Mouse (Mus musculus) lung, adult 18-20 months (tissue): ENCODE measurements at regions not wholly inside any gene's neighbourhood (a gene's known extent, or its start where the extent isn't known, plus 50 kb on each side); places are given as distances from the start of the nearest gene placed in this dataset.
"Not testable (repeated sequence)": the region's sequence is repeated elsewhere in the genome, so short reads cannot be mapped to it uniquely, and the experiment has no call there.

ENCODE experiments used
- DNase-seq, 2 experiments: peaks; one replicate each; pipeline ENCODE4 v3.0.0; 2022; ENCODE audit warnings: mixed read lengths in 2 of 2

DNA sequence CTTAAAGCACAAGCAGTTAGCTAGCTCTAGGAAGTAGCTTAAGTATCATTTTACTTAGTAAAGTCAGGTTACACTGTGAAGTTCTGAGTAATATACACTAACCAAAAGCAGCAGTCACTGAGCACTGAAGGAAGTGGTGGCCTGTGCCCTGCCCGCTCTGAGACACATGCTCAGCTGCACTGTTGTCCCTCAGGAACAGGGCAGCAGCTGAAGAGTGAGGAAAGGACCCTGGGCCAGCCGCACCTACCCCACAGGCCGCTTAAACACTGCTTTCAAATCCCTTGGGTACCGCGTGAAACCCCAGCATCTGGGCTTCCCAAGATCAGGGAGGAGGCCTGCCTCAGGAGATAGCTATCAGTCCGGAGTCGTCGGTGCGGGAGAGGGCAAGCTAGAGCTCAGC is 385.1 kb downstream of the Gm8797 start:
- DNase-seq, result not testable (repeated sequence)

DNA sequence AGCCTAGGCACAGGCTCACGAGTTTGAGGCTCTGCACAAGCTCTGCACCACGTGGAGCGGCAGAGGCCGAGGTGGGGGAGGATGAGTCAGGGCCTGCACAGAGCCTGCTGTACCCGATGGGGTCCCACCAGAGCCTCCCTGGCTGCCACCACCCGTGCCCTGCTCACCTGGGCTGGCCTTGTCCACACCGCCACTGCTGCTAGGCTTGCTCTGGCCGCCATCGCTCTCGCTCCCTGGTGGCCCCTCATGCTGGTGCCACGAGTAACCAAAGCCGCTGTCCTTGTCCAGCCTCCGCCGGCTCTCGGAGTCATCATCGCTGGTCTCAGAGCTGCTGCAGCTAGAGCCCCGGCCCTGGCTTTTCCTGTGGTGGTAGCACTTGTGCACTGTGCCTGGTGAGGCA is 386.8 kb downstream of the Gm8797 start:
- DNase-seq, result no peak

- DNase-seq, result no peak
Observed at GRCm38 (mm10) chr3:6173775-6174174, 423.2 kb downstream of the Gm8797 start.

DNA sequence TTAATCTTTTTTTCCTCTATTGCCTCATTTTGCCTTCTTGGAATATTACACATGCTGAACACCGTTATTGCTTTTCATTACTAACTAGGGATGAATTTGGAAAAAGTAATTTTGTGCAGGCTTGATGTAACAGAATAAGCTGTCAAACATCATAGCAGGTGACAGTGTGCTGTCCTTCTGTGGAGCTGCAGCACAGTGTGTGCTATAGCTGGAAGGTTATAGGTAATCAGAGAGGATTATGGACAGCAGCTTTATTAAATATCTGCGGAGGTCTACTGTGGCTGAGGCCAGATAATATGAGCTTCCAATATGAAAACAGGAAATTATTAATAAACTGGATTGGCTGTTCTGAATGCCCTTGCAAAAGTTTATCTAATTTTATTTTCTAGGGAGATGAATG is 431.9 kb downstream of the Gm8797 start:
- DNase-seq, result no peak

DNA sequence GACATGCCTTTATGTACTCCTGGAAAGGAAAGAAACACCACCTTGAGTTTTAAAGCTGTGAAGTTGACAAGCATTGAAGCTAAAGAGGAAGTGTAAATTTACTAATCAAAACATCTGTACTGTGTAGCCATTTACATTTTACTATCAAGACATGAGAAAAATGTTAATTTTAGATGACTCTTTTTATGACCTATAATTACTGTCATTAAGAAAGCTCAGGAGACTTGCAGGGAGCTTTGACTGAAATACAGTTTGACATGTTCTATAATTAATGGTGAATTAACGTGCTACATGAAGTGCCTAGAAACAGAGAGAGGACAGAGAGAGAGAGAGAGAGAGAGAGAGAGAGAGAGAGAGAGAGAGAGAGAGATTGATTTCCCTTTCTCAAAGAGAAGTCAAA is 432.8 kb downstream of the Gm8797 start:
- DNase-seq, result no peak

DNA sequence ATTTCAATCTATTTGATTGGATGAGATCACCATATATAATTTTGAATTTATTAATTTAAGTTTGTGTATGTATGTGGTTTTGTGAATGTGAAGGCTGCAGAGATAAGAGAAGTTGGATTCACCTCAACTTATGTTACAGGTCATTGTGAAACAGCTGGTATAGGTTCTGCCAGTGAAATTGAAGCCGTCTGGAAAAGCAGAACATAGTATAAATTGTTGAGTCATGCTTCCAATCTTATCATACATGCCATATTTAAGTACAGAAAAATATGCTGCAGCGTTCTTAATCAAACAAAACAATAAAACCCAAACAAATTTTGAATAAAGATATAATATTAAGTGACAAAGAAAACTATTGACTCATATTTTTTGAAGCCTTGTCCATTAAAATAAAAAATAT is 415.6 kb downstream of the 1700008P02Rik start:
- DNase-seq, result no peak

DNA sequence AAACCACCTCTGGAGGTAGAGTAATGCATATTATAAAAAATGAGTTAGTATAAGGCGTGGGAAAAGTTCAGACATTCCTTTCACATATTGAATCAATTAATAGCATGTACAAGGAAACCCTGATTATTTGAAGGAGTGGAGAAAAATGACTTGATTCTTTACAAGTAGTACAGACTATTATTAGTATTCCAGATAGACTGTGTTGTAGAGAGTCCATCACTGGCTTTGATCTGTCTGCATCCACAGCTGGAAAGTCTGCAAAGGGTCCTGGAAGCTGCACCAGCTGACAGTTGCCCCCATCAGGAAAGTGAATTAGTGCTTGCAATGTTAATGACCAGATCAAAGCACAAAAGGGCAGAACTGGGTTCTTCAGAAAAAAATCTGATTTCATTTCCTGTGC is 391.6 kb downstream of the 1700008P02Rik start:
- DNase-seq, result no peak
